Mouse (Mus musculus) testis, adult 2 months (tissue): ENCODE measurements around the gene Prps1l3.

ENCODE experiments used
- CTCF ChIP-seq: fragments of 200-500 bp; IDR thresholded peaks from 2 replicates; pipeline ENCODE4 v1.5.1; 2012; ENCODE audit warnings: low read depth, mild to moderate bottlenecking, inconsistent platforms, low read length, moderate library complexity; ENCODE audit not compliant: control insufficient read depth, insufficient read depth, insufficient replicate concordance
- POLR2A ChIP-seq: fragments of 200-500 bp; IDR thresholded peaks from 2 replicates; pipeline ENCODE4 v1.6.1; 2012; ENCODE audit warnings: low read depth, mild to moderate bottlenecking, inconsistent platforms, low read length, moderate library complexity; ENCODE audit not compliant: control insufficient read depth

GRCm38 (mm10) chr12:57196286-57196607 is 34.0 kb upstream of the Prps1l3 start:
- TF ChIP-seq POLR2A (no peak), CTCF (no peak)
